Mouse (Mus musculus) granulocyte monocyte progenitor cell, adult 5-6 weeks (primary cell): Measurements from ENCODE around the gene Unc13d. TPM values are rescaled to one million over a fixed set of nuclear protein-coding genes. Genes with fewer than 3 reads are reported as not detected.
A peak's percentile ranks its signal among the peaks of the same experiment; 100 is the strongest.
"Not testable (repeated sequence)": the region's sequence is repeated elsewhere in the genome, so short reads cannot be mapped to it uniquely, and the experiment has no call there.

Experiments used
- ATAC-seq: replicated peaks from 2 replicates; pipeline ENCODE4 v1.8.0; 2016; ENCODE audit warnings: mild to moderate bottlenecking, moderate TSS enrichment, inconsistent platforms; ENCODE audit not compliant: poor library complexity, severe bottlenecking
- total RNA-seq, 2 experiments: library from RNA; stranded (forward) in 1 of 2; stranded (reverse) in 1 of 2; fragments of 200-712, 200-1000 nt in 1 of 2; fragments of >200 nt in 1 of 2; fragmentation: Nextera tagmentation in 1 of 2; gene quantifications; 2 replicates each; pipeline ENCODE4 v1.2.3; 2014 to 2017

Gene Unc13d
- total RNA-seq, 2 experiments from 2014 or later = 19.1 to 21.1 TPM

DNA sequence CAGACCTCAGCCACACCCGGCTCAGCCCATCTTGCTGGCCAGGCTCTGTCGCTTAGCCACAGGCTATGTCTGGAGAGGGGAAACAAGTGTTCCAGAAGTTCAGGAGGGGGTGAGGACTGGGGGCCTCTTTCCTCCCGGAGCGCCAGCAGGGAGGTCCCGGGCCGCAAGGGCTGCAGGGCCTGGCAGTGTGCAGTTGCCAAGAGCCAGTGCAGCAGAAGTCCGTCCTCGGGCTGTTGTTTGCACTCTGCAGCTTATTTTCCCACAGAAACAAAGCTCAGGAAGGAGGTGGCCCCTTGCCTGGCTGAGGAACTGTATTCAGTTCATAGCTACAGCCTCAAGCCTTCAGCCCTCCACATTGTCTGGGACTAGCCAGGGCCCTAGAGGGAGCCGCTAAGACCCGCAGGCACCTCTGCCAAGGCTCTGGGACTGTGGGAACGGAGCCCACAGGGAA lies 24.2 kb upstream of the Unc13d start:
- ATAC-seq = 0 out of 2 replicates have a peak, but pooled peaks have one; percentile 16

DNA sequence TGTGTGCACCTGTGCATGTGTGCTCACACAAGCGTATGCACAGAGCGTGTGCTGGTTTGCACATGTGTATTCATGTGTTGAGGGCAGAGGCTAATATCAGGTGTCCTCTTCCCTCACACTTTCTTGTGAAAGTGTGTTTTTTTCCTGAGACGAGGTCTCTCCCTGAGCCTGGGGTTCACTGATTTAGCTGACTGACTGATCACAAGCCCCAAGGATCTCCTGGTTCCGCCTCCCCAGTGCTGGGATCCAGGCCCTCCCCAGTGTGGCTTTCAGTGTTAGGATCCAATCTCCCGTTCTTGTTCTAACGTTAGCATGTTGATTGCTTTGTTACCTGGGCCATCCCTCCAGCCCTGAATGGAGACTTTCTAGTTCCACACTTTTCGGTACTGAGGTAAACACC lies 23.1 kb upstream of the Unc13d start:
- no peak for ATAC-seq

GRCm38 (mm10) chr11:116100385-116100784 lies 22.6 kb upstream of the Unc13d start:
- peak; percentile 50 for ATAC-seq

GRCm38 (mm10) chr11:116099462-116099861 lies 21.7 kb upstream of the Unc13d start:
- no peak for ATAC-seq

GRCm38 (mm10) chr11:116098711-116099460 lies 21.1 kb upstream of the Unc13d start:
- ATAC-seq = no peak

DNA sequence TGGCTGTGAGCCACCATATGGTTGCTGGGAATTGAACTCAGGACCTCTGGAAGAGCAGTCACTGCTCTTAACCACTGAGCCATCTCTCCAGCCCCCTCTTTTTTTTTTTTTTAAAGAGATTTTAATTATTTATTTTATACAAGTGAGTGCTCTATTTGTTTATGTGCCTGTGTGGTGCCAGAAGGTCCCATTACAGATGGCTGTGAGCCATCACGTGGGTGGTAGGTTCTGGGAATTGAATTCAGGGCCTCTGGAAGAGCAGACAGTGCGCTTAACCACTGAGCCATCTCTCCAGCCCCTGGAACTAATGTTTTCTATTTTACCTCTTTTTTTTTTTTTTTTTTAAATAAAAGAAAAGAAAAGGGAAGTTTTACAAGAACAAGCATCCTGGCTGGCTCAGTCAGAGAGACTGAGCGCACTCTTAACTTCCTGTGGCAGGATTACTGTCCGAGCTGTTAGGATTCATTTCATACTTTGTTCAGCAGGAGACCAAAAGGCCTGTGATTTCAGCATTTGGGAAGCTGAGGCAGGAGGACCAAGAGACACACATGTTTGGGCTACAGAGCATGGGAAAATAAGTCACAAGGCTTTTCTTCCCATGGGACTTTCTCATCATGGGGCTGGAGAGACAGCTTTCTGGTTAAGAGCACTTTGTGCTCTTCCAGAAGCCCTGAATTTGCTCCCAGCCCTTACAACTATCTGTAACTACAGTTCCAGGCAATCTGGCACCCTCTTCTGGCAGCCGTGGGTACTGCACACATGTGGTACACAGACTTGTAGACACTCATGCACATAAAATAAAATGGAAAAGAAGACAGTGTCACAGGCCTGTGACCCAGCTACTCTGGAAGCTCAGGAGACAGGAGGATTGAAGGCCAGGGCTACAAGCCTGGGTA lies 18.7 kb upstream of the Unc13d start:
- ATAC-seq = no peak

DNA sequence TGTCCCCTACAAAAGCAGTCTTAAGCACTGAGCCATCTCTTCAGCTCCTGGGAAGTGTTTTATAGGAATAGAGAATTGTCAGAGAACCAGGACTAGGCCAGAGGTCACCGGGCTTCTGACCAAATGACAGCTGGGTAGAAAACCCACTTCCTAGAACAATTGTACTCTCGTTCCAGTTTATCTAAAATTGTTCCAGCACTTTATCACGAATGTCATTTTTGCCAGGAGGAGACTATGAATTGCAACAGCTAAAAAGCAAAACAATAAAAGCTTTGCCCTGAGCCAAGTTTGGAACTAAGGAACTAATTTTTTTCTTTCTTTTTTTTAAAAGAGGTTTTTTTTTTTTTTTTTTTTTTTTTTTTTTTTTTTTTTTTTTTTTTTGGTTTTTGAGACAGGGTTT lies 17.8 kb upstream of the Unc13d start:
- no peak for ATAC-seq

DNA sequence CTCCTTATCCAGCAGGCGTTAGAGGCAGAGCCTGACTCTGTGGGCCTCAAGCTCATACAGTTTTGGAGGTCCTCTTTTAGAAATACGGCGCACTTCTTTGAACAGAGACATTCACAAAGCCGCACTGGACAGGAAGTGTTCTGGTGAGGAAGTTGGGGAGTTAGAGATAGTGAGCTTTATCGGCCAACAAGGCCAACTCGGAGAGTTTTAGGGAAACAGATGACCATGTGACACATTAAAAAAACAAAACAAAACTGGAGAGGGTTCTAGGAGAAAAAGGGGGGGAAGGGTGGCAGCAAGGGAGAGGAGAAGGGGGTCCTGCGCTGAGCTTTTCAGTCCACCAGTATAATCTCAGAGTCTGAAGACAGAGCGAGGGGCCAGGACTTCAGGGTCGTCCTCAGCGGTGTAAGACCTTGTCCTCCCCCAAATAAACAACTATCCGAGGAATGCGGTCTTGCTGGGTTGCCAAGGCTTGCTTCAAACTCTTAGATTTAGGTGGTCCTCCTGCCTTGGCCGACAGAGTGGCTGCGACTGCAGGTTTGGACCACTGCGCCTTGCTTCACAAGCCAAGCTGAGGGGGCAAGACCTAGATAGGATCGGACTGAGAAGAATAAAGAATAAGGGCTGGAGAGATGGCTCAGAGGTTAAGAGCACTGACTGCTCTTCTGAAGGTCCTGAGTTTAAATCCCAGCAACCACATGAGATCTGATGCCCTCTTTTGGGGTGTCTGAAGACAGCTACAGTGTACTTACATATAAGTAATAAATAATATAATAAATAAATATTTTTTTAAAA lies 16.2 kb upstream of the Unc13d start:
- peak; percentile 64 for ATAC-seq

DNA sequence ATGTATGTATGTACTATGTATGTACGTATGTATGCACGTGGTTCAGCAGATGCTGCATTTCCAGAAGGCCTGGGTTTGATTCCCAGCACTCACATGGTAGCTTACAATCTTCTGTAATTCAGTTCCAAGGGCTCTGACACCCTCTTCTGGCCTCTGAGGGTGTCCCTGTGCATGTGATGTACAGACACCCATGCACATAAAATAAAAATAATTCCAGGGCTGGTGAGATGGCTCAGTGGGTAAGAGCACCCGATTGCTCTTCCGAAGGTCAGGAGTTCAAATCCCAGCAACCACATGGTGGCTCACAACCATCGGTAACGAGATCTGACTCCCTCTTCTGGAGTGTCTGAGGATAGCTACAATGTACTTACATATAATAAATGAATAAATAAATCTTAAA lies 15.2 kb upstream of the Unc13d start:
- ATAC-seq = not testable (repeated sequence)

DNA sequence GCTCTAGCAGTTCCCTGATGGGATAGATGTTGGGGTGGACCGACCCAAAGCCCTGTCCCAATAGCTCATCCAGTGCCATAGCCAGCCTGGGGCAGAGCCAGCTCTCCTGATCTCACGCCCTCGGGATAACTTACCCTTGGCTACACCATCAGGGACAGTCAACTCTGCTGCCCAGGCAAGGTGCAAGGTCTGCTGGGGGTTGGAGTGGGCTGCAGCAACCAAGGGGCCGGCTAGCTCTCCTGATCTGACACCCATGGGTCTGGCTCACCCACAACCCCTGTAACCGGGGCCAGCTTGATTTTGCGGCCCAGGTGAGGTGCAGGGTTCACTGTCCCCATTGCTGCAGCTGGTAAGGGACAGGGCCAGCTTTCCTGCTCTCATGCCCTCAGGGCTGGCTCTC lies 13.8 kb upstream of the Unc13d start:
- no peak for ATAC-seq

DNA sequence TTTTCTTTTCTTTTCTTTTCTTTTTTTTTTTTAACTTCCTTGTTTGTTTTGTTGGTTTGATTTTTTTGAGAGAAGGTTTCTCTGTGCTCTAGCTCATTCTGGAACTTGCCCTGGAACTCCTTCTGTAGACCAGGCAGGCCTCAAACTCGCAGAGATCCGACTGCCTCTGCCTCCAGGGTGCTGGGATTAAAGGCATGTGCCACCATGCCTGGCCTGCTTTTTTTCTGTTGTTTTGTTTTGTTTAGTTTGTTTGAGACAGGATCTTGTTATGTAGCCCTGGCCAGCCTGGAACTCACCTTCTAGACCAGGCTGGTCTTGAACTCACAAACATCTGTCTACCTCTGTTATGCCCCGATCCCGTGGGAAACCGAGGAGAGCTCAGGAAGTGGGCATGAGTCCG lies 11.8 kb upstream of the Unc13d start:
- ATAC-seq = no peak

DNA sequence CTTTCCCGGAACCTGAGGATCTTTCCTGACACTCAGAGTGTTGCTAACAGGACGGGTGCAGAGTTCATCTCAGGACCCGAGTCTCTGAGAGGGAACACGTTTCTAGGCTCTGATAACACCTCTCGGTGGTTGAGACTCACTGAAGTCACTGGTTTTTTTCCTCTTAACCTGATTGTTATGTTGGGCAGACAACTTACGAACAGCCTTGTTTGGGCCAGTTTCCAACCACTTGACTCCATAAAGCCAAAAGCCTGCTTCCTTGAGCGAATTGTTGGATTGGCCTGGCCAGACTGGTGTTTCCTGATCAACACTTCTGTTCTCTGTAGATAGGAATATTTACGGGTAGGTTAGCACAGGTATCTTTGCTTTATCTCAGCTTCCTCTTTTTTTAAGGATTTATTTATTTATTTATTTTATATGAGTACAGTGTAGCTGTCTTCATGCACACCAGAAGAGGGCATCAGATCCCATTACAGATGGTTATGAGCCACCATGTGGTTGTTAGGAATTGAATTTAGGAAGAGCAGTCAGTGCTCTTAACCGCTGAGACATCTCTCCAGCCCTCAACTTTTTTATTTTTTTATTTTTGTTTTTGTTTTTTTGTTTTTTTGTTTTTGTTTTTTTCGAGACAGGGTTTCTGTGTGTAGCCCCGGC lies 11.1 kb upstream of the Unc13d start:
- ATAC-seq = no peak

DNA sequence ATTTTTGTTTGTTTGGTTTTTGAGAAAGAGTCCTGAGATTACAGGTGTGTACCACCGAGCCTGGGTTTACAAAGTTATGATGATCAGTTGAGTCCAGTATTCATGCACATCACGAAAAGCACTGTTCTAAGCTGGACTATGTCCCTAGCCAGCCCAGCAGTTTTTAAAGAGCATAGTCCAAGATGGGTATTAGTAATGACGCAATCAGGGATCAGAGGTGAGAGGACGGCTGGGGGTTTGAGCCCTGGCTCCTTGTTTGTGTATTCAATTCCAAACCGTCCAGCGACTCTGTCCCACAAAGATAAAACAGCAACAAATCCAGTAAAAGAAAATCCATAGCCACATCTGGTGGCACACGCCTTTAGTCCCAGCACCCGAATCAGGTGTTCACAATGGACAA lies 10.4 kb upstream of the Unc13d start:
- no peak for ATAC-seq

- peak; percentile 67 for ATAC-seq
These were observed 9.7 kb upstream of the Unc13d start for GRCm38 (mm10) chr11:116087194-116088130.

DNA sequence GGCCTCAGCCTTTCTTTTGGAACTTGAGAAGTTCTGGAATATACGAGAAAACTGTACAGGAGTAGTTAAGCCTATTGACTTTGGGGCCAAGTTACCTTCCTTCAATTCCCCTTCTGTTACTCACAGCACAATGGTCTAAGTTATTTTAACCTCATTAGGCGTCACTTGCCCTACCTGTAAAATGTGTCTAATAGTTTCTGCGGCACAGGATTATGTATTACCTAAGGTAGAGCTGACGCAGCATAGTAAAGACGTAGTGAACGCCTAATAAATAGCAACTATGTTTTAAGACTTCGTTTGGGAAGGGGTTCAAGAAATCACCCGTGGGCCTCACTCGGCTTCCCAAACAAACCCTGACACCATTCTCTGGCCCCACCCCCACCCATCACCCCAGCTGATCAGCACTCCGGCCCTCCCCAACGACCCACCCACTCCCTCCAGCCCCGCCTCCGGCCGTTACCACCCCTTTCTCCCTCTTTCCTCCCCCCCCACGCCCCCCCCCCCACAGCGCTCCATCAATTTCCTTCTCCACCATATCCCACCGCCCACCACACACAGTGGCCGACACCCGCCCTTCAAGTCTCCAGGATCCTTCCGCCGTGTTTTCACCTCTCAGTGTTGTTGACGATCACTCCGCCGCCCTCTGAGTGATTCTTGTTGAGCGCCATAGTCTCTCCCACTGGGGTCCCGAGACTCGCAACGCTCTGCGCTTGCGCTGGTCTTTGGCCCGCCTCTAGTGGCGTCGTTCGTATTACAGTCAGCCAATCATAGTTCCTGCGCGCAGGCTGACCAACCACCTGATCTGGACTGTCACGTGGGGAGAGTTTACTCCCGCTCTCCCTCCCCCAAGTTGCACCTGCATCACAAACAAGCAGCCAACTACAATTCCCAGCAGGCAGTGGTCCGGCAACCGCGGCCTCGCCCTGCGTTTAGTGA lies 8.8 kb upstream of the Unc13d start, which contains the start of gene Wbp2:
TSS of gene Wbp2 (minus strand) at position 738 of the 936 bp plus-strand sequence.
- ATAC-seq = peak; percentile 93

- ATAC-seq = no peak
These were observed 6.4 kb upstream of the Unc13d start for GRCm38 (mm10) chr11:116084166-116084565.

DNA sequence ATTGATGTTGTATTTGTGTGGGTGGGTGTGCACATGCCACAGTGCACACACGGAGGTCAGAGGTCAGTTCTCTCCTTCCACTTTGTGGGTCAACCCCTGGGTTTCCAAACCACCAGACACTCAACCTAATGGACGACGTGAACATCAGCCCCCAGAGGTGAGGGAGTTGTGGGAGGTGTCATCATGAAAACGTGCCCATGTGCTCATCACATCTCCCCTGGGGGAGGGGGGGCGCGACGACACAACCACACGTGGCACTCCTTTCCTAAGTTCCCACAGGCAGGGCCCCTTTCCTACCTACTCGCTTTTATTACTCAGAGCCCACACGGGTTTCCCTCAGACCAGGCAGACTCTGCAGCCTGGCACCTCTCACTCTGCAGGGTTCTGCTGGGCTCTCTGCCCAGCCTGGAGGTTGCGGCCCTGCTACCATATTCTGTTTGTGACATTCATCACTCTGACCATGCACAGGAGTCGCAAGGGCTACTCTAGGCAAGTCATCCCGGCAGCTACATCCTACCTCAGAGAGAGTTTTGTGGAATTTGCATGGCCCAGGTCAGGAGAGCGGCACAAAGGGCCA lies 5.4 kb upstream of the Unc13d start:
- no peak for ATAC-seq
